Mouse (Mus musculus) embryonic stem cell, embryonic (primary cell): ENCODE data around the gene Asxl1.
"Not testable (repeated sequence)": the region's sequence is repeated elsewhere in the genome, so short reads cannot be mapped to it uniquely, and the experiment has no call there.

Source experiments
- CTCF ChIA-PET, 4 experiments: fragments of 300-600 bp in 2 of 4; fragments of 350-600 bp in 2 of 4; sonication (Branson Sonifier 250); formaldehyde crosslinking; loops; one replicate each; lab custom pipeline; 2022; ENCODE audit warnings: inconsistent platforms in 2 of 4; lab: Charles Lee
- POLR2A ChIA-PET, 4 experiments: fragments of 300-600 bp in 2 of 4; fragments of 350-600 bp in 2 of 4; sonication (Branson Sonifier 250); formaldehyde crosslinking; loops; one replicate each; lab custom pipeline; 2022; ENCODE audit warnings: antibody characterized with exemption in 4 of 4, inconsistent platforms in 1 of 4; lab: Charles Lee

Asxl1 gene

GRCm38 (mm10) chr2:153364531-153364930, 18.9 kb downstream of the Asxl1 start:
- CTCF ChIA-PET: not testable (repeated sequence)

GRCm38 (mm10) chr2:153370871-153371270, 25.2 kb downstream of the Asxl1 start:
- ChIA-PET POLR2A (interaction anchor here (0.6 to 3.8 kb wide), 41 partner anchors 8 to 269 kb away, joined by 3 to 77 read pairs (median 4); partner anchors contain the start of gene Asxl1 (in 1 of the 4)), CTCF (interaction anchor here in 2 of 4 experiments (0.7 to 1.3 kb wide), 6 partner anchors 10 to 216 kb away, joined by 3 to 5 read pairs (median 3); no protein-coding TSS in a partner anchor)

More at GRCm38 (mm10) chr2:153364531-153364930, 18.9 kb downstream of the Asxl1 start:
- POLR2A ChIA-PET: interaction anchor here in 3 of 4 experiments (0.8 to 8.2 kb wide), 12 partner anchors 10 to 80 kb away, joined by 3 to 113 read pairs (median 3); no protein-coding TSS in a partner anchor

- POLR2A ChIA-PET: interaction anchor here in 2 of 4 experiments (0.6 to 2.4 kb wide), 9 partner anchors 11 to 211 kb away, joined by 3 to 13 read pairs (median 6); no protein-coding TSS in a partner anchor
These were observed 29.8 kb downstream of the Asxl1 start for GRCm38 (mm10) chr2:153375380-153375779.

GRCm38 (mm10) chr2:153380479-153380878, 34.9 kb downstream of the Asxl1 start:
- POLR2A ChIA-PET: interaction anchor here in 2 of 4 experiments (0.5 to 3.5 kb wide), 3 partner anchors 10 to 221 kb away, joined by 3 to 12 read pairs (median 10); no protein-coding TSS in a partner anchor
- CTCF ChIA-PET: no interaction called here

More at GRCm38 (mm10) chr2:153375380-153375779, 29.8 kb downstream of the Asxl1 start:
- CTCF ChIA-PET: interaction anchor here in 1 of 4 experiments (0.6 kb wide), 2 partner anchors 400 to 556 kb away, joined by 6 to 7 read pairs; no protein-coding TSS in a partner anchor

- POLR2A ChIA-PET: interaction anchor here in 1 of 4 experiments (1.3 to 4.3 kb wide), 2 partner anchors 18 to 43 kb away, joined by 4 to 12 read pairs; no protein-coding TSS in a partner anchor
- CTCF ChIA-PET: interaction anchor here in 3 of 4 experiments (0.5 to 1.1 kb wide), 3 partner anchors 31 to 265 kb away, joined by 3 to 4 read pairs (median 3); no protein-coding TSS in a partner anchor
These were observed 44.2 kb downstream of the Asxl1 start for GRCm38 (mm10) chr2:153389831-153390230.

GRCm38 (mm10) chr2:153393045-153393444, 47.4 kb downstream of the Asxl1 start:
- ChIA-PET POLR2A (interaction anchor here in 2 of 4 experiments (1.1 to 4.3 kb wide), 5 partner anchors 22 to 46 kb away, joined by 3 to 12 read pairs (median 3); no protein-coding TSS in a partner anchor), CTCF (no interaction called here)

GRCm38 (mm10) chr2:153397790-153398515, 52.3 kb downstream of the Asxl1 start:
- POLR2A ChIA-PET: interaction anchor here in 3 of 4 experiments (0.6 to 1.6 kb wide), 11 partner anchors 9 to 440 kb away, joined by 3 to 7 read pairs (median 3); no protein-coding TSS in a partner anchor
- CTCF ChIA-PET: interaction anchor here in 1 of 4 experiments (0.7 to 1.5 kb wide), 4 partner anchors 23 to 188 kb away, joined by 3 to 5 read pairs (median 4); no protein-coding TSS in a partner anchor

DNA sequence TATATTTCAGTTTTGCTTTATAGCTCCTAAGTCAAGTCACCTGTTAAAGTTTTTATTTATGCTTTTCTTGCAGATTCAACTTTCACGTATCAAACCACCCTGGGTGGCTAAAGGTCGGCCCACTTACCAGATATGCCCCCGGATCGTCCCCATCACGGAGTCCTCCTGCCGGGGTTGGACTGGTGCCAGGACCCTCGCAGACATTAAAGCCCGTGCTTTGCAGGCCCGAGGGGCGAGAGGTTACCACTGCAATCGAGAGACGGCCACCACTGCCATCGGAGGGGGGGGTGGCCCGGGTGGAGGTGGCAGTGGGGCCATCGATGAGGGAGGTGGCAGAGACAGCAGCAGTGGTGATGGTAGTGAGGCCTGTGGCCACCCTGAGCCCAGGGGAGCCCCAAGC, 53.5 kb downstream of the Asxl1 start:
- ChIA-PET POLR2A (interaction anchor here in 3 of 4 experiments (1.1 to 1.8 kb wide), 6 partner anchors 10 to 238 kb away, joined by 3 to 5 read pairs (median 4); partner anchors contain the start of gene Tm9sf4 (in 1 of the 3)), CTCF (no interaction called here)

DNA sequence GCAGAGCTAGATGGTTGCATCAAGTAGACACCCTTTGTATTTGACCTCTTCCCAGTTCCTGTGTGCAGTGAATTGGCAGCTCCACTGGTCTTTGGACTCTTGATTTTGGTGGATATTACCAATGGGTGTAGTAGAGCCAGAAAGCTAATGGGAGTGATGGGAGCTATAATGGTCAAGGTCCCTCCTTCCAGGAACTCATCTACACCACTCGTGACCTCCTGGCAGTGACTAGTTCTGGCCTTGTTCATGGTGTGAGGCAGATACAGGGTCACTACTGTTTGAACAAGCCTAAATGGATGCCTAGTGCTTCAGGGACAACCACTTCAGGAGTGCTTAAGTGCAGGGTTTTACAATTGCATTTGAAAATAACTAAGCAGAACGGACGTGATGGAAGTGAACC, 58.4 kb downstream of the Asxl1 start:
- POLR2A ChIA-PET: interaction anchor here in 3 of 4 experiments (0.9 to 1.5 kb wide), 9 partner anchors 8 to 152 kb away, joined by 3 to 6 read pairs (median 4); no protein-coding TSS in a partner anchor
- CTCF ChIA-PET: no interaction called here

DNA sequence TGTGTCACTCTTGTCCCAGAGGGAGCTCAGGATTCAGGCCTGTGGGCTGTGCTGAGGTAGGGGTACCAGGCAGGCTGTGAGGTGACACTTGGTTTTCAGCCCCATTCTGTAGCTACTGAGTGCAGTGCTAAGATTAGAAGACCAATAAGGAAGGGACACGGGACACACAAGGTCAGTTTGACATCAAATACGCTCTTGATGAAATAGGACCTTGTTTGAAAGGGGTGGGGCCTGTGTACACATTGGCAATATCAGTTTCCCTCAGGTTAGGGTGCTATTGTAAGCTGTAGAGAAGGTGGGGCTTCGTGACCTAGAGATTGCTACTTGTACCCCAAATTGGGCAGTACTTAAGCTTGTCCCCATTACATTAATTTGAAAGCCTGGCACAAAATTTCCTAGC, 59.3 kb downstream of the Asxl1 start:
- CTCF ChIA-PET: no interaction called here
- POLR2A ChIA-PET: interaction anchor here in 3 of 4 experiments (0.8 to 1.5 kb wide), 11 partner anchors 8 to 151 kb away, joined by 3 to 6 read pairs (median 4); no protein-coding TSS in a partner anchor

DNA sequence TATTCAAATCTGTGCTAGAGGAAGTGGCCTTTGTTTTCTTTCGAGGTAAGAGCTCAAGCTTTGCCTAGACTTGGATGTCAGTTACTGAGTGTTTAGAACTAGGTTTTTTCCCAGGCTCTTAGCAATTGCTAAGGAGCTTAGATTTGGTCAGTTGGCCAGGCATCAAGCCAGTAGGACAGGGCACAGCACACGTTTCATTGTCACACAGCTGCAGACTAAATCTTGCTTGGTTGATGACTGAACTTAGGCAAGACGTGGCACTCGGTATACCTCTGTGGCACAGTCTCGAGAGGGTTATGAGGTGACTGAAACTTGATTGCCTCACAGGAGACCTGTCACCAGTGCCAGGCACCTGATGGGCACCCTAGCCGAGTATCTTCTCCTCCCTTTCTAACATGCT, 61.3 kb downstream of the Asxl1 start:
- ChIA-PET CTCF (interaction anchor here in 2 of 4 experiments (1.0 to 1.3 kb wide), 2 partner anchors 38 to 56 kb away, joined by 3 read pairs; no protein-coding TSS in a partner anchor), POLR2A (interaction anchor here in 2 of 4 experiments (1.1 to 2.5 kb wide), 4 partner anchors 9 to 59 kb away, joined by 3 to 7 read pairs (median 6); no protein-coding TSS in a partner anchor)

DNA sequence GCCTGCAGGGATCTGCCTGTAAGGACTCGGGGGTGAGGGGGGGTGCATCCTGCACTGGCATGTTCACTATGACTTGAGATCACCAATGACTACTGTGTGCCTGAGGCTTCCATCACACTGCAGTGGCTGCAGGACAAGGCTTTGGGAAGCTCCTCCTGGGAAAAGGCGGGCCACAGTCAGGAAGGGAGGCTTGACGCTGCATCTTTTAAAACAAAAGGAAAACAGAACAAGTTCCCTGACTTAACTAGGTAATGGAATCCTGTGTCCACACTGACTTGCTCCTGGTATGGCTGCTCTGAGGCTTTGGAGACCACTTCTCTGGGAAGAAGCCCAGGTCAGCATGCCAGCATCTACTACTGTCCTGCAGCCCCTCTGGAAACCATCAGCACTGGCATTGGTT, 63.3 kb downstream of the Asxl1 start:
- CTCF ChIA-PET: interaction anchor here in 2 of 4 experiments (0.5 to 1.0 kb wide), 2 partner anchors 12 to 262 kb away, joined by 3 to 4 read pairs; no protein-coding TSS in a partner anchor
- POLR2A ChIA-PET: interaction anchor here in 2 of 4 experiments (1.2 to 2.5 kb wide), 5 partner anchors 11 to 62 kb away, joined by 3 to 7 read pairs (median 4); no protein-coding TSS in a partner anchor

GRCm38 (mm10) chr2:153411557-153411956, 65.9 kb downstream of the Asxl1 start:
- ChIA-PET POLR2A (interaction anchor here (0.7 to 2.6 kb wide), 10 partner anchors 7 to 201 kb away, joined by 3 to 11 read pairs (median 3); no protein-coding TSS in a partner anchor), CTCF (interaction anchor here (0.6 to 2.0 kb wide), 8 partner anchors 10 to 672 kb away, joined by 3 to 9 read pairs (median 4); no protein-coding TSS in a partner anchor)

GRCm38 (mm10) chr2:153412563-153412962, 66.9 kb downstream of the Asxl1 start:
- ChIA-PET POLR2A (interaction anchor here in 3 of 4 experiments (0.6 to 2.6 kb wide), 10 partner anchors 8 to 135 kb away, joined by 3 to 11 read pairs (median 4); no protein-coding TSS in a partner anchor), CTCF (interaction anchor here (0.5 to 2.0 kb wide), 18 partner anchors 9 to 387 kb away, joined by 3 to 10 read pairs (median 3); no protein-coding TSS in a partner anchor)

DNA sequence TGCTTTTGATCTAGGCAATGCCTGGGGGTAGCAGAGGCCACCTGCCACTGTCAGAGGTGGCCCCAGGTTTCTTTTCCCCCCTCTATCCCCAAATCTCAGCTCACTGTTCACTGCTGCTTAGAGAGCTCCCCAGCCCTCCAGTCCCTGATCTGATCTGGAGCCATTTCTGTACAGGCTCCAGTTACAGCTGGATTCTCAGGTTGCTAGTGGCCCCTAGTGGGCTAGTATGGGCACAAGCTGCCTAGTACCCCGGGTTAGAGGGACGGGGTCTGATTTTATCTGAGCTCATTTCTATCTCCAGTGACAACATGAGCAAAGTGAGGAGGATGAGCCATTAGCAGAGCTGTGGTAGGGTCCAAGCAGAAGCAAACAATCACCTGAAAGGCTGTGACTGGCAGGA, 69.0 kb downstream of the Asxl1 start:
- ChIA-PET POLR2A (interaction anchor here in 3 of 4 experiments (0.5 to 1.8 kb wide), 17 partner anchors 10 to 266 kb away, joined by 3 to 6 read pairs (median 4); partner anchors contain the start of gene Tspyl3 (in 1 of the 3)), CTCF (interaction anchor here (0.5 to 2.1 kb wide), 45 partner anchors 10 to 1534 kb away, joined by 3 to 14 read pairs (median 3); partner anchors contain the start of genes Foxs1 (in 1 of the 4), Kif3b (in 1 of the 4) and Tm9sf4 (in 1 of the 4))

- CTCF ChIA-PET: interaction anchor here in 2 of 4 experiments (0.6 to 1.2 kb wide), 3 partner anchors 12 to 184 kb away, joined by 3 to 4 read pairs (median 3); no protein-coding TSS in a partner anchor
These were observed 72.2 kb downstream of the Asxl1 start for GRCm38 (mm10) chr2:153417841-153418240.

DNA sequence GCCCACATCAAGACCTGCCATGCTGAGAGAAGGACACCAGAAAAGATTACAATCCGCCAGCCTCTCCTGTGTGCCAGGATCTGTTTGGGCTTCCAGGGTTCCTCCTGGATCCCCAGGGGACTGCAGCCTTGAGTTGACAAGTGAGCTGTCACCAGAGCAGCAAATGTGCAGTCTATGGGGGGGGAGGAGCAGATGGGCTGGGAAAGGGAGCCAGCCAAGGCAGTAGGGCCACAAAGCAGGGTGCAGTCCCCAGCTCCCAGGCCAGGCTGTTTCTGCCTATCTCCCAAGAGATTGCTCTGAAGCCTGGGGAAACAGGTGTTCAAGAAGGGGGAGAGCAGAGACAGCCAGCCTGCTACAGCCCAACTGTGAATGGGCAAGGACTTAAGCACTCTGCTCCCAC, 72.8 kb downstream of the Asxl1 start:
- ChIA-PET POLR2A (interaction anchor here in 1 of 4 experiments (0.8 to 1.4 kb wide), 2 partner anchors 63 to 168 kb away, joined by 3 read pairs; no protein-coding TSS in a partner anchor), CTCF (interaction anchor here in 1 of 4 experiments (1.2 kb wide), 2 partner anchors 12 to 28 kb away, joined by 3 read pairs; no protein-coding TSS in a partner anchor)

More at GRCm38 (mm10) chr2:153417841-153418240, 72.2 kb downstream of the Asxl1 start:
- POLR2A ChIA-PET: interaction anchor here in 1 of 4 experiments (1.4 kb wide), 1 partner anchor 63 kb away, joined by 3 read pairs; no protein-coding TSS in a partner anchor
